Mouse (Mus musculus) thymus, adult 2 months (tissue): ENCODE data around the gene Exoc4.

Experiments
- CTCF ChIP-seq: fragments of 200-500 bp; IDR thresholded peaks from 2 replicates; pipeline ENCODE4 v1.5.1; 2012; ENCODE audit warnings: mild to moderate bottlenecking, control low read depth, low read length, moderate library complexity, borderline replicate concordance; ENCODE audit not compliant: control insufficient read depth, poor library complexity, insufficient read depth; ENCODE audit errors: extremely low read depth
- POLR2A ChIP-seq: fragments of 200-500 bp; IDR thresholded peaks from 2 replicates; pipeline ENCODE4 v1.6.1; 2012; ENCODE audit warnings: mild to moderate bottlenecking, low read length, control low read depth, moderate library complexity; ENCODE audit not compliant: control insufficient read depth, poor library complexity, insufficient read depth; ENCODE audit errors: extremely low read depth

- TF ChIP-seq POLR2A (no peak), CTCF (no peak)
Measured at GRCm38 (mm10) chr6:33884141-33884683, 635.3 kb downstream of the Exoc4 start.
